Mouse (Mus musculus) embryonic facial prominence, embryonic 13.5 days (tissue): ENCODE results near the gene Rnf115. TPM values are rescaled to one million over a fixed set of nuclear protein-coding genes. Genes with fewer than 3 reads are reported as not detected.
"Not testable (repeated sequence)": the region's sequence is repeated elsewhere in the genome, so short reads cannot be mapped to it uniquely, and the experiment has no call there.

Source experiments
- ATAC-seq: fragments of 200-750 bp; cut with Nextera tagmentation; 2 replicates; pipeline ENCODE4 v1.8.0; 2017; ENCODE audit warnings: low read depth; ENCODE audit not compliant: insufficient number of reproducible peaks, insufficient read depth, low FRiP score, low TSS enrichment
- H3K27ac ChIP-seq: fragments of 300-500 bp; sonication (generic); 2 replicates; pipeline ENCODE4 v1.5.1; 2015; ENCODE audit warnings: moderate library complexity, mild to moderate bottlenecking, inconsistent platforms
- H3K27me3 ChIP-seq: fragments of 300-500 bp; sonication (generic); 2 replicates; pipeline ENCODE4 v1.6.1; 2015; ENCODE audit warnings: mild to moderate bottlenecking, inconsistent platforms
- H3K36me3 ChIP-seq: fragments of 300-500 bp; sonication (generic); 2 replicates; pipeline ENCODE4 v1.6.1; 2015; ENCODE audit warnings: mild to moderate bottlenecking, inconsistent platforms
- H3K4me1 ChIP-seq: fragments of 300-500 bp; sonication (generic); 2 replicates; pipeline ENCODE4 v1.6.1; 2015; ENCODE audit warnings: inconsistent platforms
- H3K4me2 ChIP-seq: fragments of 300-500 bp; sonication (generic); 2 replicates; pipeline ENCODE4 v1.6.1; 2015; ENCODE audit warnings: moderate library complexity, mild to moderate bottlenecking, inconsistent platforms
- H3K4me3 ChIP-seq: fragments of 300-500 bp; sonication (generic); 2 replicates; pipeline ENCODE4 v1.5.1; 2015; ENCODE audit warnings: mild to moderate bottlenecking, inconsistent platforms
- H3K9ac ChIP-seq: fragments of 300-500 bp; sonication (generic); 2 replicates; pipeline ENCODE4 v1.6.1; 2015; ENCODE audit warnings: mild to moderate bottlenecking, inconsistent platforms
- H3K9me3 ChIP-seq: fragments of 300-500 bp; sonication (generic); 2 replicates; pipeline ENCODE4 v1.6.1; 2016; ENCODE audit warnings: inconsistent platforms
- WGBS: fragments of 180-500 bp; shearing (Covaris S2); methylation state at CpG from one replicate; pipeline ENCODE4 v1.1.7; 2015; ENCODE audit warnings: mixed read lengths; 5-methylcytosine and 5-hydroxymethylcytosine counted together
- polyA plus RNA-seq: library from polyadenylated mRNA; unstranded; fragments of >200 nt; fragmentation: Nextera tagmentation; extraction: Ambion mirVana; gene quantifications from 2 replicates; pipeline ENCODE4 v1.2.1, GENCODE M21; 2015

The Rnf115 gene
- 47.9 and 53.1 TPM in 2 replicates for polyA plus RNA-seq

GRCm38 (mm10) chr3:96727343-96727827, at the start of gene Rnf115, which contains the start of gene Polr3c:
TSS of gene Rnf115 (plus strand) at chr3:96727664.
TSS of gene Polr3c (minus strand) at chr3:96727628.
- no peaks in the 10 kb centered on the region for H3K27me3 ChIP-seq
- peak within 1 kb of the TSS; percentile 91 for H3K9ac ChIP-seq
- H3K9me3 ChIP-seq = no peaks in the 10 kb centered on the region
- peak; percentile 97 for ATAC-seq
- 0% methylated on average over 41 of the region's 52 CpGs for WGBS
- H3K36me3 ChIP-seq = peaks cover 18% of the 10 kb centered on the region
- H3K4me1 ChIP-seq = peaks cover 20% of the 10 kb centered on the region
- H3K4me3 ChIP-seq = peak within 1 kb of the TSS; percentile 91
- H3K27ac ChIP-seq = peak within 1 kb of the TSS; percentile 92
- H3K4me2 ChIP-seq = peak within 1 kb of the TSS; percentile 66

DNA sequence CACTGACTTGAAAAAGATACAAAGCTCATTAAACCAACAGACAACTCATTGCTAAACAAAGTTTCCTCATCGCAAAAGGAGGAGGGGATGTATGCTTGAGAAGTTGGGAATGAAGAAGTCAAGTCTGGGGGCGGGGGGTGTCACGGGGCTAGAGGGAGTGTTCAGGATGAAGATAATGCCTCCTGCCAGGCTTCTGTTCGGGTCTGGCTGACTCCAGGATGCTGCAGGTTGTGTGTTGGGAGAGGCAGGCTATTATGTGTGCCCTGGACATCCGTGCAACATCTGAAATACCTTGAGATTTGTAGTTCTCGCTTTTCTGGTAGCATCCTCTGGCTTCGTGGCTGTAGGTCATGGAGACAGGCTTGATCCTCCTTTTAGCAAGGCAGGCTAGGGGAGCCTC, 49.0 kb upstream of the Rnf115 start:
- 72% methylated on average over 7 of the region's 7 CpGs for WGBS
- Histone ChIP-seq H3K4me1 (peaks cover 11% of the 10 kb centered on the region), H3K4me3 (no peak overlapping the region), H3K36me3 (no peaks in the 10 kb centered on the region), H3K9me3 (no peaks in the 10 kb centered on the region), H3K27ac (no peak overlapping the region), H3K4me2 (no peak overlapping the region), H3K27me3 (peaks cover 17% of the 10 kb centered on the region), H3K9ac (no peak overlapping the region)
- ATAC-seq = no peak

DNA sequence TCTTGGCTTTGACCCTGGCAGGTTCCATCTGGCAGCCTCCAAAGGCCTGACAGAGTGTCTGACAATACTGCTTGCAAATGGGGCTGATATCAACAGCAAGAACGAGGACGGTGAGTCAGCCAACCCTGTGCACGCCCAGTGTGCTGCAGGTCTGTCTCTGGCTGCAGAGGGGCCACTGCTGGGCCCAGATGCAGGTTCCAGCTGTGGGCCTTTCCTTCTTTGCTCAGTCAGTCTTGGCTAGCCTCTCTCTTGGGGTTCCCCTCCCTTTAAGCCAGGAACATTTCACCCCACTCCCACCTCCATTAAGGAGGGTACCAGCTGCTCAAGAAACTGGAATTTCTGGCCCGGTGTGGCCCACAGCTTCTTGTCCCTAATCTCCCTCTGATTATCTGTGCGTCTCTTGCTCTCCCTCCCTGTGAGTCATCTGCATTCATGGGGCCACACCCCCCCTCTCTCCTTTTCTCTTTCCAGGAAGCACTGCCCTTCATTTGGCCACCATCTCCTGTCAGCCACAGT, 48.2 kb upstream of the Rnf115 start:
- no peak for ATAC-seq
- Histone ChIP-seq H3K36me3 (no peaks in the 10 kb centered on the region), H3K9ac (no peak overlapping the region), H3K27me3 (peaks cover 23% of the 10 kb centered on the region), H3K27ac (no peak overlapping the region; the same call in 1 of the 2 replicates), H3K4me1 (peaks cover 13% of the 10 kb centered on the region), H3K4me3 (no peak overlapping the region), H3K4me2 (no peak overlapping the region), H3K9me3 (no peaks in the 10 kb centered on the region)
- 19% methylated on average over 5 of the region's 5 CpGs for WGBS

- Histone ChIP-seq H3K4me1 (peaks cover 15% of the 10 kb centered on the region), H3K4me2 (no peak overlapping the region), H3K27ac (no peak overlapping the region), H3K9me3 (no peaks in the 10 kb centered on the region), H3K36me3 (no peaks in the 10 kb centered on the region), H3K27me3 (peaks cover 30% of the 10 kb centered on the region), H3K4me3 (no peak overlapping the region), H3K9ac (no peak overlapping the region)
- WGBS = 33% methylated on average over 12 of the region's 12 CpGs
- ATAC-seq = no peak
These were observed 47.1 kb upstream of the Rnf115 start for GRCm38 (mm10) chr3:96680269-96680956.

- WGBS = 81% methylated on average over 3 of the region's 3 CpGs
- H3K9ac ChIP-seq = no peak overlapping the region
- no peak overlapping the region for H3K27ac ChIP-seq
- no peak overlapping the region for H3K4me3 ChIP-seq
- H3K4me1 ChIP-seq = peaks cover 11% of the 10 kb centered on the region
- no peaks in the 10 kb centered on the region for H3K36me3 ChIP-seq
- peaks cover 30% of the 10 kb centered on the region for H3K27me3 ChIP-seq
- no peak overlapping the region for H3K4me2 ChIP-seq
- ATAC-seq = no peak
- no peaks in the 10 kb centered on the region for H3K9me3 ChIP-seq
These were observed 44.0 kb upstream of the Rnf115 start for GRCm38 (mm10) chr3:96683496-96683895.

- H3K9ac ChIP-seq = peak overlapping the region; percentile 59
- no peaks in the 10 kb centered on the region for H3K9me3 ChIP-seq
- no peaks in the 10 kb centered on the region for H3K36me3 ChIP-seq
- 55% methylated on average over 17 of the region's 17 CpGs for whole genome bisulfite sequencing
- peaks cover 11% of the 10 kb centered on the region for H3K4me1 ChIP-seq
- peak overlapping the region; percentile 30 for H3K4me3 ChIP-seq
- H3K27ac ChIP-seq = peak overlapping the region; percentile 33; the same call in 1 of the 2 replicates
- H3K4me2 ChIP-seq = peak overlapping the region; percentile 59
- peaks cover 29% of the 10 kb centered on the region for H3K27me3 ChIP-seq
- no peak for ATAC-seq
These were observed 43.2 kb upstream of the Rnf115 start for GRCm38 (mm10) chr3:96684151-96684821.

DNA sequence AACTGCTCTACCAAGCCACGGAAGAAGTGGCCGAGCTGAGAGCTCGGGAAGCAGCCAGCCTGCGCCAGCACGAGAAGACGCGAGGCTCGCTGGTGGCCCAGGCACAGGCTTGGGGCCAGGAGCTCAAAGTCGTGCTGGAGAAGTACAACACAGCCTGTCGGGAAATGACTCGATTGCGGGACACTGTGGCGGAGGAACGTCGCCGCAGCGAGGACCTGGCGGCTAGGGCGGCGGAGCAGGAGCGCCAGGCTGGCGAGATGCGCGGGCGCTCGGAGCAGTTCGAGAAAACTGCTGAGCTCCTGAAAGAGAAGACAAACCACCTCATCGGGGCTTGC, 42.7 kb upstream of the Rnf115 start:
- peaks cover 16% of the 10 kb centered on the region for H3K4me1 ChIP-seq
- peak overlapping the region; percentile 59 for H3K4me2 ChIP-seq
- ATAC-seq = no peak
- peak overlapping the region; percentile 59 for H3K9ac ChIP-seq
- H3K27ac ChIP-seq = peak overlapping the region; percentile 33; the same call in 1 of the 2 replicates
- H3K4me3 ChIP-seq = peak overlapping the region; percentile 30
- H3K27me3 ChIP-seq = peaks cover 24% of the 10 kb centered on the region
- no peaks in the 10 kb centered on the region for H3K36me3 ChIP-seq
- H3K9me3 ChIP-seq = no peaks in the 10 kb centered on the region
- WGBS = 32% methylated on average over 28 of the region's 28 CpGs

DNA sequence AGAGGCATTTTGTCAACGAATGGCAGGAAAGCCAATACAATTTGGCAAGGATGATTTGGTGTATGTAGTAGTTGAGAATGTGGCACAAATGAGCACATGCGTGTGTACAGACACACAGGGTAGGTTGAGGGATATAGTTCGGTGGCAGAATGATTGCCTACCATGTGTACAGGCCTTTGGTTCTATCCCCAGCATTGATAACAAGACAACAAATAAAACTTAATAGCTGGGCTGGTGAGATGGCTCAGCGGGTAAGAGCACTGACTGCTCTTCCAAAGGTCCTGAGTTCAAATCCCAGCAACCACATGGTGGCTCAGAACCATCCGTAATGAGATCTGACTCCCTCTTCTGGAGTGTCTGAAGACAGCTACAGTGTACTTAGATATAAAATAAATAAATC, 41.4 kb upstream of the Rnf115 start:
- not testable (repeated sequence) for H3K9ac ChIP-seq, H3K4me3 ChIP-seq, H3K36me3 ChIP-seq, ATAC-seq, H3K4me2 ChIP-seq, H3K9me3 ChIP-seq, H3K27ac ChIP-seq
- Histone ChIP-seq H3K27me3 (peaks cover 13% of the 10 kb centered on the region), H3K4me1 (peaks cover 16% of the 10 kb centered on the region)
- 93% methylated on average over 5 of the region's 5 CpGs for WGBS

GRCm38 (mm10) chr3:96688854-96689253, 38.6 kb upstream of the Rnf115 start:
- no peak for ATAC-seq
- no peaks in the 10 kb centered on the region for H3K9me3 ChIP-seq
- no peak overlapping the region for H3K27ac ChIP-seq
- H3K27me3 ChIP-seq = peaks cover 11% of the 10 kb centered on the region
- H3K4me2 ChIP-seq = no peak overlapping the region
- H3K4me1 ChIP-seq = peaks cover 16% of the 10 kb centered on the region
- 80% methylated on average over 11 of the region's 11 CpGs for WGBS
- no peak overlapping the region for H3K4me3 ChIP-seq
- H3K36me3 ChIP-seq = no peaks in the 10 kb centered on the region
- H3K9ac ChIP-seq = no peak overlapping the region

DNA sequence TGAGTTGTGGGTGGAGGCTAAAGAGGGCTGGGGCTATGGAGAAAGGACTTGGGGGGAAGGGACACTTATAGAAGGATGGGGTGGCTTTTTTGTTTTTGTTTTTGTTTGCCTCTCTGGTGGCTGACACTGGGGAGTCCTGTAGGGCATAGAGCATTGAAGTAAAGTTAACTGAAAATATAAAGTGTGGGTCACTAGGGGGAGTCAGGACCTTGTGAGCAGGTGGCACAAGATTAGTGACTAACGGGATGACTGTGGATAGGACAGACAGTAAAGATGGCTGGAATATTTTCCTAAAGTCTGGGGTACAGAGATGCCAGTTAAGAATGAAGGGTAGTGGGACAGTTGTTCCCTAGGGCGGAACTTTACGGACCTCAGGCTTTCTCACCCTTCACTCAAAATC, 37.2 kb upstream of the Rnf115 start:
- no peaks in the 10 kb centered on the region for H3K27me3 ChIP-seq
- no peaks in the 10 kb centered on the region for H3K36me3 ChIP-seq
- H3K4me3 ChIP-seq = no peak overlapping the region
- H3K27ac ChIP-seq = no peak overlapping the region
- H3K4me1 ChIP-seq = peaks cover 5% of the 10 kb centered on the region; the same call in 1 of the 2 replicates
- ATAC-seq = no peak
- H3K9ac ChIP-seq = no peak overlapping the region
- H3K4me2 ChIP-seq = no peak overlapping the region
- WGBS = 46% methylated on average over 3 of the region's 3 CpGs
- H3K9me3 ChIP-seq = no peaks in the 10 kb centered on the region

GRCm38 (mm10) chr3:96692506-96692905, 35.0 kb upstream of the Rnf115 start:
- WGBS = 12% methylated on average over 3 of the region's 3 CpGs
- no peak for ATAC-seq
- H3K36me3 ChIP-seq = no peaks in the 10 kb centered on the region
- H3K4me2 ChIP-seq = no peak overlapping the region
- no peaks in the 10 kb centered on the region for H3K27me3 ChIP-seq
- peaks cover 13% of the 10 kb centered on the region for H3K4me1 ChIP-seq
- H3K4me3 ChIP-seq = no peak overlapping the region
- H3K27ac ChIP-seq = no peak overlapping the region
- no peaks in the 10 kb centered on the region for H3K9me3 ChIP-seq
- H3K9ac ChIP-seq = 0 out of 2 replicates have a peak overlapping the region, but pooled peaks have one; percentile 46
